Mouse (Mus musculus) limb, embryonic 14.5 days (tissue): ENCODE measurements at regions not wholly inside any gene's neighbourhood (a gene's known extent, or its start where the extent isn't known, plus 50 kb on each side); places are given as distances from the start of the nearest gene placed in this dataset.

ENCODE experiments used
- ATAC-seq: fragments of 200-750 bp; cut with Nextera tagmentation; 2 replicates; pipeline ENCODE4 v1.8.0; 2017; ENCODE audit warnings: low read depth, moderate number of reproducible peaks, moderate TSS enrichment; ENCODE audit not compliant: low FRiP score
- DNase-seq: peaks from one replicate; pipeline ENCODE4 v3.0.0-alpha.2; 2015; ENCODE audit warnings: low spot score
- H3K27ac ChIP-seq: fragments of 300-500 bp; sonication (generic); replicated peaks from 2 replicates; pipeline ENCODE4 v1.5.1; 2014; ENCODE audit warnings: low read depth, mild to moderate bottlenecking, low read length, moderate library complexity, mixed read lengths
- H3K27me3 ChIP-seq: fragments of 300-500 bp; sonication (generic); 2 replicates; pipeline ENCODE4 v1.6.1; 2014; ENCODE audit warnings: low read length, mixed read lengths; ENCODE audit not compliant: control insufficient read depth, insufficient read depth
- H3K36me3 ChIP-seq: fragments of 300-500 bp; sonication (generic); 2 replicates; pipeline ENCODE4 v1.6.1; 2014; ENCODE audit warnings: mild to moderate bottlenecking, low read length, moderate library complexity, mixed read lengths; ENCODE audit not compliant: control insufficient read depth, insufficient read depth
- H3K4me1 ChIP-seq: fragments of 300-500 bp; sonication (generic); 2 replicates; pipeline ENCODE4 v1.6.1; 2014; ENCODE audit warnings: antibody characterized with exemption, low read length, mixed read lengths; ENCODE audit not compliant: control insufficient read depth, insufficient read depth
- H3K4me2 ChIP-seq: fragments of 300-500 bp; sonication (generic); replicated peaks from 2 replicates; pipeline ENCODE4 v1.6.1; 2014; ENCODE audit warnings: low read depth, mild to moderate bottlenecking, low read length, moderate library complexity; ENCODE audit not compliant: severe bottlenecking
- H3K4me3 ChIP-seq: fragments of 300-500 bp; sonication (generic); replicated peaks from 2 replicates; pipeline ENCODE4 v1.5.1; 2014; ENCODE audit warnings: low read length
- H3K9ac ChIP-seq: fragments of 300-500 bp; sonication (generic); 2 replicates; pipeline ENCODE4 v1.6.1; 2014; ENCODE audit warnings: mild to moderate bottlenecking, low read depth, low read length, moderate library complexity; ENCODE audit not compliant: severe bottlenecking
- H3K9me3 ChIP-seq: fragments of 300-500 bp; sonication (generic); 2 replicates; pipeline ENCODE4 v1.6.1; 2016; ENCODE audit warnings: low read length; ENCODE audit not compliant: control insufficient read depth
- POLR2A ChIP-seq: fragments of 200-500 bp; IDR thresholded peaks from 2 replicates; pipeline ENCODE4 v1.8.0; 2012; ENCODE audit warnings: inconsistent platforms, mild to moderate bottlenecking, moderate library complexity, borderline replicate concordance; ENCODE audit not compliant: insufficient read depth, insufficient read length; ENCODE audit errors: extremely low read depth
- WGBS: fragments of 180-500 bp; shearing (Covaris S2); extraction: QIAGEN DNeasy Blood & Tissue Kit; methylation state at CpG from one replicate; pipeline ENCODE4 v1.1.7; 2014; 5-methylcytosine and 5-hydroxymethylcytosine counted together

GRCm38 (mm10) chr17:93377453-93378091 is 178.8 kb downstream of the Adcyap1 start:
- Histone ChIP-seq H3K27me3 (no peaks in the 10 kb centered on the region), H3K9me3 (no peaks in the 10 kb centered on the region), H3K4me3 (no peak overlapping the region), H3K4me1 (no peaks in the 10 kb centered on the region), H3K27ac (no peak overlapping the region), H3K36me3 (no peaks in the 10 kb centered on the region), H3K9ac (no peak overlapping the region), H3K4me2 (no peak overlapping the region)
- ATAC-seq (no peak), DNase-seq (no peak)
- no peak for TF ChIP-seq POLR2A

GRCm38 (mm10) chr17:93379789-93380398 is 181.1 kb downstream of the Adcyap1 start:
- ATAC-seq: no peak
- no peak overlapping the region for H3K27ac ChIP-seq
- no peak overlapping the region for H3K9ac ChIP-seq
- H3K4me2 ChIP-seq: no peak overlapping the region
- no peak overlapping the region for H3K4me3 ChIP-seq
- WGBS: 93% methylated on average over 4 of the region's 4 CpGs
- H3K27me3 ChIP-seq: no peaks in the 10 kb centered on the region
- no peak for DNase-seq
- no peaks in the 10 kb centered on the region for H3K4me1 ChIP-seq
- no peaks in the 10 kb centered on the region for H3K9me3 ChIP-seq
- H3K36me3 ChIP-seq: no peaks in the 10 kb centered on the region
- TF ChIP-seq POLR2A: no peak

- Histone ChIP-seq H3K36me3 (no peaks in the 10 kb centered on the region), H3K4me1 (no peaks in the 10 kb centered on the region), H3K4me3 (no peak overlapping the region), H3K9ac (no peak overlapping the region), H3K4me2 (no peak overlapping the region), H3K9me3 (no peaks in the 10 kb centered on the region), H3K27ac (no peak overlapping the region), H3K27me3 (no peaks in the 10 kb centered on the region)
- 83% methylated on average over 3 of the region's 3 CpGs for WGBS
- ATAC-seq (no peak), DNase-seq (no peak)
- TF ChIP-seq POLR2A: no peak
Measured at GRCm38 (mm10) chr17:93390256-93390655, 191.4 kb downstream of the Adcyap1 start.

GRCm38 (mm10) chr17:93409329-93409728 is 210.5 kb downstream of the Adcyap1 start:
- no peak overlapping the region for H3K27ac ChIP-seq
- TF ChIP-seq POLR2A: no peak
- peak; percentile 91 for ATAC-seq
- H3K4me2 ChIP-seq: no peak overlapping the region
- no peaks in the 10 kb centered on the region for H3K27me3 ChIP-seq
- H3K4me1 ChIP-seq: no peaks in the 10 kb centered on the region
- H3K4me3 ChIP-seq: no peak overlapping the region
- no peak overlapping the region for H3K9ac ChIP-seq
- no peaks in the 10 kb centered on the region for H3K36me3 ChIP-seq
- DNase-seq: peak; percentile 55
- WGBS: 47% methylated on average over 1 of the region's 1 CpGs
- no peaks in the 10 kb centered on the region for H3K9me3 ChIP-seq
